In genomic region chr6:119924235-119925005, GRCm38 (mm10) we compare ENCODE assay signal across 9 mouse cellular contexts. TPM values are rescaled to one million over a fixed set of nuclear protein-coding genes. Genes with fewer than 3 reads are reported as not detected.
A peak's percentile ranks its signal among the peaks of the same experiment; 100 is the strongest.
DNase-seq lines count a peak whose midpoint lies in the region; ATAC-seq and TF ChIP-seq lines count a peak whose summit lies in the region.
"Had no signal": no experiment of that assay in that cellular context is flagged by ENCODE, and none has a peak within 500 bp of the region (broad histone marks: within the 10 kb centered on the region; RNA-seq: fewer than 3 reads in every experiment).

No protein-coding gene starts in this region.

- no peaks in the 10 kb centered on the region for H3K9me3 ChIP-seq in midbrain, embryonic 16.5 days (replicated peaks; ENCODE audit: control insufficient read depth, low read length, poor library complexity, severe bottlenecking)
- H3K9me3 ChIP-seq: limb, embryonic 15.5 days had no signal

- H3K4me3 ChIP-seq in gastrocnemius, adult 2 months = no peak overlapping the region
- no peak overlapping the region for H3K4me3 ChIP-seq in midbrain, embryonic 16.5 days (ENCODE audit: low read depth, low read length)
- H3K4me3 ChIP-seq: limb, embryonic 15.5 days had no signal

- WGBS in midbrain, embryonic 16.5 days = 51% methylated on average over 4 of the region's 4 CpGs

- no peak overlapping the region for H3K9ac ChIP-seq in midbrain, embryonic 16.5 days (ENCODE audit: low read depth, low read length)
- H3K9ac ChIP-seq: limb, embryonic 15.5 days had no signal

- DNase-seq in gastrocnemius, adult 2 months = peak; percentile 32
- DNase-seq in gastrocnemius, postnatal 10 days = no peak
- DNase-seq in 3134 (ENCODE audit: extremely low read depth, insufficient read length, low spot score) (peak; percentile 50), MN1 (ENCODE audit: low spot score) (peak; percentile 46)
- peak; percentile 51 for DNase-seq in layer of hippocampus, adult 11-12 months (ENCODE audit: low spot score)
- peak; percentile 51 to 63 for DNase-seq in right cerebral cortex, adult 2 months (ENCODE audit: low spot score in 2 of 2)
- DNase-seq in natural killer cell, adult 2 months (ENCODE audit: low spot score in 2 of 2) = no peak

- H3K4me2 ChIP-seq in midbrain, embryonic 16.5 days (ENCODE audit: low read length) = no peak overlapping the region
- H3K4me2 ChIP-seq: limb, embryonic 15.5 days had no signal

- ATAC-seq in midbrain, embryonic 16.5 days = no peak

- no peaks in the 10 kb centered on the region for H3K4me1 ChIP-seq in midbrain, embryonic 16.5 days (ENCODE audit: control insufficient read depth, insufficient read depth, low read length)
- H3K4me1 ChIP-seq: limb, embryonic 15.5 days had no signal

- H3K27me3 ChIP-seq in midbrain, embryonic 16.5 days (ENCODE audit: control insufficient read depth, insufficient read depth, low read depth, low read length) = no peaks in the 10 kb centered on the region
- H3K27me3 ChIP-seq: limb, embryonic 15.5 days had no signal

- H3K36me3 ChIP-seq in midbrain, embryonic 16.5 days (ENCODE audit: control insufficient read depth, insufficient read depth, low read length) = peaks cover 34% of the 10 kb centered on the region

- 0 out of 2 replicates have a peak overlapping the region, but pooled peaks have one; percentile 17 for H3K27ac ChIP-seq in gastrocnemius, adult 2 months
- no peak overlapping the region for H3K27ac ChIP-seq in midbrain, embryonic 16.5 days (ENCODE audit: low read length)
- H3K27ac ChIP-seq: limb, embryonic 15.5 days had no signal

- peak; percentile 64 for TF ChIP-seq CTCF in gastrocnemius, adult 2 months (IDR thresholded peaks at IDR 0.05)

- intact Hi-C loops in gastrocnemius, adult 2 months (cut with DNase I) = loop anchor here (5.0 kb wide), 3 partner anchors 38 to 437 kb away; no protein-coding TSS in a partner anchor

RNA-seq across cellular contexts. Expression of gene Rad52, which starts 21.9 kb away (rescaled TPM):
- 10 to 100 TPM; 15.1 to 18.2 TPM for total RNA-seq in gastrocnemius, adult 2 months (2021)
- 10 to 100 TPM; 10.4 to 20.3 TPM for total RNA-seq in gastrocnemius, postnatal 10 days (2021)
- polyA plus RNA-seq in midbrain, embryonic 16.5 days (2015; fragmentation: Nextera tagmentation; extraction: Ambion mirVana) = 24.1 and 26.6 TPM in 2 replicates

Comparison
In these comparisons a context has a peak if more than half of its experiments do, and no peak if none do; other contexts are left out.
1. DNase-seq: peak in gastrocnemius, adult 2 months (single experiment), 3134 (single experiment), MN1 (single experiment), layer of hippocampus, adult 11-12 months (single experiment) and right cerebral cortex, adult 2 months (2 of 2); none in gastrocnemius, postnatal 10 days (single experiment) and natural killer cell, adult 2 months (0 of 2).